Mouse (Mus musculus): Measurements from ENCODE around the gene Ccdc92.

Ccdc92 gene

GRCm38 (mm10) chr5:124862013-124862866, at the start of gene Ccdc92, which contains the start of gene Zfp664:
Gene Ccdc92 (minus strand): TSS chr5:124862424.
Gene Zfp664 (plus strand): TSS chr5:124862691.
- DNase-seq (ENCODE audit: low spot score in 2 of 2), result peak; percentile 94 to 97

GRCm38 (mm10) chr5:124908860-124909259, 46.6 kb upstream of the Ccdc92 start:
- peak; percentile 77 to 84 for DNase-seq (ENCODE audit: low spot score in 2 of 2)

DNA sequence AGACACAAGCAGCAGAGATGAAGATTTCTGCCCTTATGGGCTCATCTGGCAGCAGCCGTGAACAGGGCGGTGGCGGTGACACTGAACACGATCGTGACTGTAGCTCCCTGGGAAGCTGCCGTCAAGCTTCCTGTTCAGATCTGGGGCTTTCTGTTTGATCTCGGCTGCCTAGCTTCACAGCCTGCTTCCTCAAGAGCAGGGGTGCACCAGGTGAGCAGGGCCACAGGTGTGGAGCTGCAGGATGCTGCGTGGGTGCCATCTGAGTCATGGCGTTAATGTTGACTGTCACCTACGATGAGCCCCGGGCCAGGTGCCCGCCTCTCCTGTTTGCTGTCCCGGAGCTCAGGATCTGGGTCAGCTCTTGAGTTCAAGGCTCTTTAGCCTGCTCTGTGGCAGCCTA, 44.7 kb upstream of the Ccdc92 start:
- DNase-seq (ENCODE audit: low spot score in 2 of 2), result no peak

DNA sequence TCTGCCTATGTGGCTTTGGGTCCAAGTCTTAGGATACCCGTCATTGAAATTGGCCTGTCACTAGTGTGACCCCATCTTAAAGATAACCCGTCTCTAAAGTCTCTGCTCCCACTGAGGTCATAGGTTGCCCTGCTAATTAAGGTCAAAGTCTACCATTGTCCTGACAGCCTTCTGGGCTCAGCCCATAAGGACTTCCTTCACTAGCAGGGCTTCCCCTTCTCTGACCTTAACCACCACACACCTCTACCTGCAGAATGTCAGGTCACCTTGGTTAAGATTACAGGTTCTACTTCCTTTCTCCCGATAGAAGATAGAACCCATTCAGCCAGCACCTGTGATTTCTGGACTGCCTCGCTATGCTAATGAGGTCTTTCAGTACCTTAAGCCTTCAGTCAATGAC, 41.6 kb upstream of the Ccdc92 start:
- no peak for DNase-seq (ENCODE audit: low spot score in 2 of 2)

GRCm38 (mm10) chr5:124902195-124902594, 40.0 kb upstream of the Ccdc92 start:
- no peak for DNase-seq (ENCODE audit: low spot score in 2 of 2)

DNA sequence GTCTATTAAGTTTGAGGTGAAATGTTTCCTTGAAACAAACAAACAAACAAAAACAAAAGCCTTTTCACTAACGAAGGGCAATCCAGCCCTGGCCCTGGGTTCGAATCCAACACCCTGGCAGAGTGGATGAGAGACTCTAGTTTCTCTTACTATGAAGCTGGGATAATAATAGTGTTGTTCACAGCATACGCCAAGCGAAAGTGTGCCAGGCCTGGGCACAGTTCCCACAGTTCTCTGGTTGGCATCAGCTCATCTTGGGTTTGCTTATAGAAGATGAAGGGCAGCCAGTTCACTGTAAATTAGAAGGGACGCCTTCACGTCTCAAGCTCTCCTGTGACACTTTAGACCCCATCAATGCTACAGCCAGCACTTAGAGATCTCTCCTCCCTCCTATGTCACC, 39.5 kb upstream of the Ccdc92 start:
- peak; percentile 29 to 55 for DNase-seq (ENCODE audit: low spot score in 2 of 2)

DNA sequence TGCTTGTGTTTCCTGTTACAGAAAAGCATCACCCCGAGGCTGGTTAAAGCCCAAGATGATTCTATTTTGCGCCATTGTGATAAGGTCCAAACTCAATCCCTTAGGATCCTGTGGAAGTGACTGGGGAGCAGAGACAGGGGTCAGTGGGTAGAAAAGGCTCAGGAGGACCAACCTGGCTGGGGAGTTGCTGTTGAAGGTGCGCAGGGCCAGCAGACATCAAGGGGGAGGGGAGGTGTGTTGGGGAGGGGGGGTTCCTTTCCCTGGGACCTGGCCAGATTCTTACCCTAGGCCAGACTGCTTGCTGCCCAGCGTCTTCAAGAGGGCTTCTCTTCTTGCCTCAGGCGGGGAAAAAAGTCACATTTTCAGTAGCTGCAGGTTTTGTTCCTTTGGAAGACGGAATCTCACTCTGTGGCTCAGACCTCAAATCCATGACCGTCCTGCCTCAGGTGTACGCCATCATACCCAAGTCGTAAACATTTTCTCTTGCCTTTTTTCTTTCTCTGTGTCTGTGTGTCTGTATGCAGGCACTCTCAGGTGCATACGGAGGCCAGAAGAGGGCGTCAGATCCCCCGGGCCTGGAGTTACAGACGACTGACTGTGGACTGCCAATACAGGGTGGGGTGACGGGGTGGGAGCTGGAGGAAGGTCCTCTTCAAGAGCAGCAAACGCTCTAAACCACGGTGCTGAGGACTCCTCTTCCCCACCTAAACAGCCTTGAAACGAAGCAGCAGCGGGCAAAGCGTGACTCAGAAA, 38.7 kb upstream of the Ccdc92 start:
- DNase-seq (ENCODE audit: low spot score in 2 of 2), result no peak

DNA sequence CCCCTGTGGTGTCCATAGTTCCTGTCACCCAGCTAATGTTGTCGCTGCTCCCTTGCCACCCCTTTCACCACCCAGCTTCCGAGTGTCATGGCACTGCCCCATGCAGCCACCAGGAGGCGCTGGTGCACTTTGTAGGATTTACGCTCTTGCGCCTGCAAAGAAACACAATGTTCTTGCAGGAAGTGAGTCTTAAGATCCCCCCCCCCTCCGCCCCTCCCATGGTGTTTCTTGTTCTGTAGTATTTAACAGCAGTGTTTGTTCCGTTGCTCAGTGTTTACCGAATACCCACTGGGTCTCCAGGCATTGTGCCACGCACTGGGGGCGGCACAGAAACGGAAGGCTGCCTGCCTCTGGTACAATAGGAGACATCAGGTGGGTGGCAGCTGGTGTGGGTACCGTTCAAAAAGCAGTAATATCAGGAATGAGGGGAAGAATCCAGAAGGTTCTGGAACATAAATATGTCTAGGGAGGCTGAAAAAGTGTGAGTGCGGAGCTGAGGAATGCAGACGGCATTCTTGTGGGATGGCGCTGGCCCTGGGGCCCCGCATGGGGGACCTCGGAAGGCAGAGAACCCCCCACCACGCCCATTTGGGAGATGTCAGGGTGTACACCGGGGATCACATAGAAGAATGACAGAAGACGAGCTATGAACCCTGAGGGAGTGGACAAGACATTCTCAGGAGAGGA, 37.9 kb upstream of the Ccdc92 start:
- DNase-seq (ENCODE audit: low spot score in 2 of 2), result peak; percentile 77 to 83

DNA sequence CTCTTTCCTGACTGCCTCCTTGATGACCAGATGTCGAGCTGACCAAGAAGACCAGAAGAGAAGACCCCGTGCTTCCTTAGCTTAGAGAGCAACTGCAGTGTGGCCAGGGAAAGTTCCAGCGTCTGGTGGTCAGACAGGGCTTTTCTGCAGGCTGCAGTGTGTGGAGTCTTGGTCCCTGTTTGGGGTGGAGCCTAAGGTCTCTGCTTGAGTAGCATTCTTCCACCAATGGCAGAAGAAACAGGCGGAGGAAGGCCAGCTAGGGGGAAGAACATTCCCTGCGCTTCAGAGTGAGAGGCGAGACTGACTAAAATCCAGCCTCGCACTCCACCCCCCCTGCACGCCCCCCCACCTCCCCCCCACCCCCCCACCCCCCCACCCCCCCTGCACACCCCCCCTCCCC, 33.9 kb upstream of the Ccdc92 start:
- DNase-seq (ENCODE audit: low spot score in 2 of 2), result no peak

DNA sequence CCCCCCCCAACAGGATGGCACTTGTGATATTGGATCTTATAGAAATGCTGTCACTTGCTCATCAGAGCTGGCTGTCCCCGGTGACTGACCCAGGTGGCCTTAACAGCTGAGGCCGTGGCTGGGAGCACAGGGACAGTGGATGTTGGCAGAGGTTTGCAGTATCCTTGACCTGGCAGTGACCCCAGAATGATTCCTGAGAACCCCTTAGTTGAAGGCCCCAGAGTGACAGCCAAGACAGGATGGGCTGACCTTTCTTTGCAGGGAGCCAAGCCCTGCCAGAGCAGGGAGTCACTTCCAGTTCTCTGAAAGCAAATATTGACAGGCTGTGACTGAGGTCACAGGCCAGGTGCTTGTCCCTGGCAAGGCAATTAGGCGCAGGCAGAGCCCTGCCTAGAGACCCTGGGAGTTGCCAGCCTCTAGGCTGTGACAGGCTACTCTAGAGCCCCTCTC, 29.7 kb upstream of the Ccdc92 start:
- no peak for DNase-seq (ENCODE audit: low spot score in 2 of 2)

GRCm38 (mm10) chr5:124888661-124889060, 26.4 kb upstream of the Ccdc92 start:
- DNase-seq (ENCODE audit: low spot score in 2 of 2), result no peak

DNA sequence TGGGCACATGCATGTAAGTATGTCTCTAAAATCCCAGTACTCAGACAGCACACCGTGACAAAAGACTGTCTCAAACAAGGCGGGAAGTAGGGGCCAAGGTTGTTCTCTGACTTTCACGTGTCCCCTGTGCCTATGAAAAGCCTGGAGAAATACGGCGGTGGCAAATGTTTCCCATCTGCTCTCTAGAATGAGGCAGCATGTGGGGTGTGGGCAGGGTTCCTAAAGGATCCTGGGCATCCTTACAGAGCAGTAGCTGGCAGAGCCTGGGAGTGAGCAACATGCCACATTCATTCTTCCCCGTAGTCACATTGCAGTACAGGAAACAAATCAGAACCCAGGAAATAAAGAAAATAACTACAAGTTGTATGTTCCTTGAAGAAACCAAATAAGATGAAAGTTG, 21.7 kb upstream of the Ccdc92 start:
- peak; percentile 32 to 44 for DNase-seq (ENCODE audit: low spot score in 2 of 2)

- no peak for DNase-seq (ENCODE audit: low spot score in 2 of 2)
Measured at GRCm38 (mm10) chr5:124879801-124880200, 17.6 kb upstream of the Ccdc92 start.

DNA sequence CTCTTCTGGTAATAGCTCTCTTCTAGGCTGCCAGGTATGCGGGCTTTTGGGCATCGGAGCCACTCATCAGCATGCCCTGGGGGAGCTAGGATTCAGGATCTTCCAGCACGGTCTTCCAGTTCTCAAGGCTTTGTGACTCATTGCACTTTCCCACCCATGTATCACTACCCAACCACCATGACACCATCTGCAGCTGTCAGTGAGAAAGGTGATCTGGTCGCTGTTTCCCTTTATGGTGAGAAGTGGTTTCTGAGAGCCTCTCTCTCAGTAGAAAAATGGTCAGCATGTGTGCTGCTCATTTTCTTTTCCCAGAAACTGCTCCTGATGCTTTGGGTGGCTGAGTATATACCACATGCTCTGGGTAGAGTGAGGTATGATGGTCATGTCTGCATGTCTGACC, 17.0 kb upstream of the Ccdc92 start:
- DNase-seq (ENCODE audit: low spot score in 2 of 2), result no peak

DNA sequence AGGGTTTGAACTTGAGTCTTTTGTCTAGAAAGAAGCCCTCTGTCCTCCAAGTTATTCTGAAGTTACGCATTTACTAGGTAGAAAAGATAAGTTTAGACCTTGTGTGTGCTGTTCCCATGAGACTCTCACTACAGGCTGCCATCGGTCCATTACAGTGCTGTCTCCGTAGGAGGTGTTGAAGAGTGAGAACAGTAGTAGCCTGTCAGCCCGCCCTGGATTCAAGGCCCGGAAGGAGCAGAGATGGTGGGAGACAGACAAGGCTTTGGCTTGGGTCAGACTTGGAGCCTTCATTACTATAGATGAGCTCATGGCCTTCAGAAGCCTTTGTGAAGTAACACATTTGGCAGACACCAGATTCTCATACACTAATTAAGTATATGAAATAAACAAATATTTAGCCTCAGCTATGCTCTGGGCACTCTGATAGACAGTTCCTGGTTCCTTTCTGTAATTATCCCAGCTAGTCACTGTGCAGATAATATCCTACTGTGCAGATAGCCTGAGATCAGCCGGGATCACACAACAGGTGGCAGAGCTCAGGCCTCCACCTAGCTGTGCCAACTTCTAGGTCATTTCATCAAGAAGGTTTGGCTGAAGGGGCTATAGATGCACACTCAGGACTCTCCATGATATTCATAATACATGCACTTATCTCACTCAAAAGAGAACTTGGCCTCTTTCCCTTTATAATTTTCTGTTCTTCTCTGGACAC, 11.8 kb upstream of the Ccdc92 start:
- no peak for DNase-seq (ENCODE audit: low spot score in 2 of 2)

- DNase-seq (ENCODE audit: low spot score in 2 of 2), result no peak
Measured at GRCm38 (mm10) chr5:124873096-124873495, 10.9 kb upstream of the Ccdc92 start.

DNA sequence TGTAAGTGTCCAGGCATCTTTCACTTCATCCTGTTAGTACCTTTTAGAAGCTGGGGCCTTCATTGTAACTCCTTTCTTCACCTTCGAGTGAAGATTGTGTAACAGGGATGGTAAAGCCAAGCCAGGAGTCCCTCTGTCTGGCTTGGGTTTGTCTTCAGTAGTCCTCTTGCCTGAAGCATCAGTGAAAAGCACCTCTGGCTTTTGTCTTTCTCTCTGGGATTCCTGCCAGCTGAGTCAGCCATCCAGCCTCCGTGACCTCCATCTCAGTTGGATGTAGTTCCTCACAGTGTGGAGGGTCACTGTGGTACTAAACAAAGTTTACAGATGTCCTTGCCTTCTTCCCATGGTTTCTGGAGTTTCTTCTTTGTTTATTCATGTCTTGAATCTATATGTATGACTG, 9.8 kb upstream of the Ccdc92 start:
- DNase-seq (ENCODE audit: low spot score in 2 of 2), result no peak

- peak; percentile 48 to 61 for DNase-seq (ENCODE audit: low spot score in 2 of 2)
Measured at GRCm38 (mm10) chr5:124868981-124869380, 6.8 kb upstream of the Ccdc92 start.

GRCm38 (mm10) chr5:124862871-124863741, 882 bp upstream of the Ccdc92 start:
- DNase-seq (ENCODE audit: low spot score in 2 of 2), result peak in 1 of 2 experiments; percentile 35

GRCm38 (mm10) chr5:124861463-124861862, 761 bp downstream of the Ccdc92 start:
- peak; percentile 26 to 37 for DNase-seq (ENCODE audit: low spot score in 2 of 2)

DNA sequence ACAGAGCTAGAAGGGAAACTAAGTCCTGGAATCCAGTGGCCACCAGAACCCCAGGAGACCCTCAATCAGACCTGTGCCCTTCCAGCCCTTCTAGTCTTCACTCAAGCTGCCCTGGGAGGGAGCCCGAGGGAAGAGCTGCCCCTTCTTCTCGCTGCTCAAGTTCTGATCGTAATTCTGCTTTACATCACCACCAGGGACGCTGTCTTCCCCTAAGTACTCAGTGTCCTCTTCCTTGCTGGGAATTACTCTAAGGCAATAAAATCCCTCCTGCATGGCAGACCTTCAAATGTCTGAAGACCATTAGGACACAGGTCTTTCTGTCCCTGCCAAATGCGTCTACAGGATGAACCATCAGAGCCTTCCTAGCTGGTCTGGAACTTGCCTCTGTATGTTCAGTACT, 2.2 kb downstream of the Ccdc92 start:
- DNase-seq (ENCODE audit: low spot score in 2 of 2), result no peak

All from frontal cortex, postnatal 10 days (tissue).